Mouse (Mus musculus) kidney, adult 2 months (tissue): Measurements from ENCODE around the gene Hist1h3c.

ENCODE experiments used
- CTCF ChIP-seq: fragments of 200-500 bp; conservative IDR thresholded peaks from 2 replicates; pipeline ENCODE4 v1.5.1; 2011; ENCODE audit warnings: low read depth, mild to moderate bottlenecking, control low read depth, low read length, moderate library complexity, mixed read lengths; ENCODE audit not compliant: insufficient read depth, insufficient read length
- POLR2A ChIP-seq: fragments of 200-500 bp; IDR thresholded peaks from one replicate; pipeline ENCODE4 v1.6.1; 2011; ENCODE audit warnings: low read depth, low read length, control low read depth

DNA sequence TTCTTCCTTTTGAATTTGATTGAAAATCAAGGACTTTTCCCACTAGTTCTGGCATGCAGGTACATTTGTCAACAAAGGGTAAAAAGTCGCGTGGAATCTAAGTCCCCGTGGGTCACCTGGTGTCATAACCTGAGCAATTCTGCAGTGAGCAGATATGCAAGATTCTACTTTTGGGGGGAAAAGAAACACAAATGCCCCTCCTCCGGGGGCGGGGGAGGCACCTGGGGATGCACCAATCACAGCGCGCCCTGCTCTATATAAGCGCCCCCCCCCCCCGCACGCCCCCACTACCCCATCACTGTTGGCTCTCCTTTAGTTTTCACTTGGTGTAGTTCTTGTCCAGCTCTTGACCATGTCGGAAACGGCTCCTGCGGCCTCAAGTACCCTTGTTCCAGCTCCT is 49.9 kb downstream of the Hist1h3c start, which contains the start of gene Hist1h1t:
- TF ChIP-seq CTCF (no peak), POLR2A (no peak)
